Mouse (Mus musculus): ENCODE results near the gene Daglb. TPM values are rescaled to one million over a fixed set of nuclear protein-coding genes. Genes with fewer than 3 reads are reported as not detected.

The Daglb gene
- total RNA-seq, 2 experiments from 2014 or later, result 14.8 to 18.6 TPM

Other genes starting within 250 kb of the Daglb start
- not detected for gene Spdye4a, start 237.7 kb upstream of the Daglb start, total RNA-seq (2021)
- gene Zfp12, start 229.4 kb upstream of the Daglb start, total RNA-seq (2021), result 10 to 100 TPM; 21.2 to 22.1 TPM
- 1 to 10 TPM; 6.1 to 7.7 TPM for gene Zfp316, start 194.6 kb upstream of the Daglb start, total RNA-seq (2021)
- gene Zfp853, start 171.0 kb upstream of the Daglb start, total RNA-seq (2021), result under 1 TPM; 0.17 to 0.38 TPM
- gene E130309D02Rik, start 149.2 kb upstream of the Daglb start, total RNA-seq (2021), result 10 to 100 TPM; 22.9 to 34.2 TPM
- 10 to 100 TPM; 60.7 to 68.5 TPM for gene Zdhhc4, start 135.3 kb upstream of the Daglb start, total RNA-seq (2021)
- gene Grid2ip, start 107.2 kb upstream of the Daglb start, total RNA-seq (2021), result under 1 TPM; 0.26 to 0.36 TPM
- 100 to 1,000 TPM in 1 of 2 experiments, 10 to 100 TPM in 1; 95.7 to 104 TPM for gene Kdelr2, start 60.7 kb upstream of the Daglb start, total RNA-seq (2021)
- 100 to 1,000 TPM; 319 to 385 TPM for gene Rac1, start 63.5 kb downstream of the Daglb start, total RNA-seq (2021)
- gene Cyth3, start 157.9 kb downstream of the Daglb start, total RNA-seq (2021), result 100 to 1,000 TPM in 1 of 2 experiments, 10 to 100 TPM in 1; 81.9 to 153 TPM